Mouse (Mus musculus) limb, embryonic 12.5 days (tissue): ENCODE results near the gene Sox1. TPM values are rescaled to one million over a fixed set of nuclear protein-coding genes. Genes with fewer than 3 reads are reported as not detected.

Experiments used
- ATAC-seq: fragments of 200-750 bp; cut with Nextera tagmentation; 2 replicates; pipeline ENCODE4 v1.8.0; 2017; ENCODE audit warnings: low read depth, moderate TSS enrichment; ENCODE audit not compliant: insufficient number of reproducible peaks, insufficient read depth, low FRiP score, low TSS enrichment
- H3K27ac ChIP-seq: fragments of 300-500 bp; sonication (generic); 2 replicates; pipeline ENCODE4 v1.5.1; 2016; ENCODE audit warnings: mild to moderate bottlenecking, moderate library complexity
- H3K27me3 ChIP-seq: fragments of 300-500 bp; sonication (generic); 2 replicates; pipeline ENCODE4 v1.6.1; 2016; ENCODE audit warnings: mild to moderate bottlenecking, moderate library complexity
- H3K36me3 ChIP-seq: fragments of 300-500 bp; sonication (generic); 2 replicates; pipeline ENCODE4 v1.6.1; 2016; ENCODE audit warnings: mild to moderate bottlenecking, moderate library complexity
- H3K4me1 ChIP-seq: fragments of 300-500 bp; sonication (generic); replicated peaks from 2 replicates; pipeline ENCODE4 v1.6.1; 2016
- H3K4me2 ChIP-seq: fragments of 300-500 bp; sonication (generic); 2 replicates; pipeline ENCODE4 v1.6.1; 2016; ENCODE audit warnings: mild to moderate bottlenecking, moderate library complexity
- H3K4me3 ChIP-seq: fragments of 300-500 bp; sonication (generic); replicated peaks from 2 replicates; pipeline ENCODE4 v1.5.1; 2016; ENCODE audit warnings: mild to moderate bottlenecking
- H3K9ac ChIP-seq: fragments of 300-500 bp; sonication (generic); replicated peaks from 2 replicates; pipeline ENCODE4 v1.6.1; 2016; ENCODE audit warnings: mild to moderate bottlenecking, moderate library complexity
- H3K9me3 ChIP-seq: fragments of 300-500 bp; sonication (generic); 2 replicates; pipeline ENCODE4 v1.6.1; 2016; ENCODE audit warnings: mild to moderate bottlenecking, moderate library complexity
- WGBS: fragments of 180-500 bp; shearing (Covaris S2); methylation state at CpG from one replicate; pipeline ENCODE4 v1.1.7; 2016; 5-methylcytosine and 5-hydroxymethylcytosine counted together
- polyA plus RNA-seq: library from polyadenylated mRNA; unstranded; fragments of >200 nt; fragmentation: Nextera tagmentation; extraction: Ambion mirVana; gene quantifications from 2 replicates; pipeline ENCODE4 v1.2.1, GENCODE M21; 2016

Gene Sox1
- polyA plus RNA-seq, 1 experiment from 2014 or later = not detected

- peaks cover 37% of the 10 kb centered on the region for H3K4me1 ChIP-seq
- no peak overlapping the region for H3K9ac ChIP-seq
- H3K36me3 ChIP-seq = no peaks in the 10 kb centered on the region
- no peaks in the 10 kb centered on the region for H3K9me3 ChIP-seq
- no peak overlapping the region for H3K4me3 ChIP-seq
- 2% methylated on average over 5 of the region's 5 CpGs for WGBS
- ATAC-seq = no peak
- H3K4me2 ChIP-seq = no peak overlapping the region
- peaks cover 94% of the 10 kb centered on the region for H3K27me3 ChIP-seq
- H3K27ac ChIP-seq = no peak overlapping the region
These were observed 4.5 kb downstream of the Sox1 start for GRCm38 (mm10) chr8:12399421-12400205.

GRCm38 (mm10) chr8:12400611-12401390 is 5.7 kb downstream of the Sox1 start:
- Histone ChIP-seq H3K4me2 (peak overlapping the region; percentile 35), H3K4me3 (peak overlapping the region; percentile 17), H3K9ac (no peak overlapping the region), H3K27me3 (peaks cover 90% of the 10 kb centered on the region), H3K9me3 (no peaks in the 10 kb centered on the region), H3K4me1 (peaks cover 27% of the 10 kb centered on the region), H3K36me3 (no peaks in the 10 kb centered on the region), H3K27ac (no peak overlapping the region)
- WGBS = under 1% methylated on average over 44 of the region's 44 CpGs
- ATAC-seq = 0 out of 2 replicates have a peak, but pooled peaks have one; percentile 16

DNA sequence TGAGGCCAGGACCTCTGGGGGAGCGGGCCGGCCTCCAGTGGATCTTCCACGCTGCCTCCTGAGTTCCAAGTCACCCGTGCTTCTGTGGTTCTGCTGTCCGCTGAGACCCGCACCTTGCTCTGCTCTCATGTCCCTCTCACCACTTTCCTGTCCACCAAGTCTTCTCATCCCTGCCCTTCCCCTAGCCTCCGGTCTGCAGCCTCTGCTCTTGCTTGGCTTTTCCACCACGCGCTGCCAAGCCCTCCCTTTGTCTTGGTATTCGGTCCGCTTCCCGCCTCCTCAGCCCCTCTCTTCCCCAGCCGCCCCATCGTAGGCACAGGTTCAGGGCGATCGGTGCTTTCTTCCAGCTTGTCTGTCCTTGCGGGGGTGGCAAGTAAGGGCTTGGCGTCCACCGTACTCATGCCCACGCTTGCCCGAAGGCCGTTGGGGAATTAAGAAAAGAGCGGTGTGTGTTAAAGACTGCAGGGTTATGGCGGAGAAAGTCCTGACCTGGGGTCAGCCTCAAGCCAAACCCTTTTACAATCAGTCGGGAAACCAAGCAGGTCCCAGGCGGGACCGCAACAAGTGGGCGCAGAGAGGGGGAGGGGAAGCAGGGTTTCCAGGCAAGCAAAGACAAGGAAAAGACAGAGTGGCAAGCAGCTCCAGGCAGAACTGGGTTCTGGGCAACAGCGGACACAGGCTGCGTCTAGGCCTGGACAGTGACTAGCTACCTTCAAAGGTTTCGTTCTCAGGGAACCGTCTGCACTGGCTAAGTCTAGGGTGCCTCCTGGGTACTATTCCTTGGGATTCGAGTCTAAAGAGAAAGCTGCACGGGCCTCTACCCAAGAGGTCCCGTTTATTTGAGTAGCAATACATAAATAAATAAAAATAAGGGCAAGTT is 6.5 kb downstream of the Sox1 start:
- Histone ChIP-seq H3K27me3 (peaks cover 90% of the 10 kb centered on the region), H3K4me2 (peak overlapping the region; percentile 35), H3K9me3 (no peaks in the 10 kb centered on the region), H3K36me3 (no peaks in the 10 kb centered on the region), H3K4me1 (peaks cover 24% of the 10 kb centered on the region), H3K9ac (no peak overlapping the region), H3K4me3 (peak overlapping the region; percentile 17), H3K27ac (no peak overlapping the region)
- no peak for ATAC-seq
- under 1% methylated on average over 35 of the region's 35 CpGs for WGBS

DNA sequence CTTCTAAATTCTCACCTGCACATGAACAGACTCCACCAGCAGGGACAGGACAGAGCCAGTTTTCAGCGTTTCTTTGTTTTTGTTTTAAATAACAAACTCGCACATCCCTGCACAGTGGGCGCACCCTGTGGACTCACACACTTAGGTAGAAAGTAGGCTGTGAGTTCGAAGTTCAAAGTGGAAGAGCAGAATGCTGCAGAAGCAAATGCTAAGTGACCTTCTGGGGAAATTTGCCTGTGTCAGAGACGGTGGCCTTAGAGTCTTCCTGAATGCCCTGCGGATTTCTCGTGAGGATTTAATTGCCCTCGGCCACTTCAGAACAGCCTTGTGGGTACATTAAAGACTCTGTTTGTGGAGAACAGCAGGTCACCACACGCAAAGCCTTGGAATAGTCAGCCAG is 7.6 kb downstream of the Sox1 start:
- no peaks in the 10 kb centered on the region for H3K9me3 ChIP-seq
- no peak for ATAC-seq
- no peak overlapping the region for H3K4me2 ChIP-seq
- H3K27ac ChIP-seq = no peak overlapping the region
- H3K4me1 ChIP-seq = peaks cover 16% of the 10 kb centered on the region
- H3K4me3 ChIP-seq = no peak overlapping the region
- no peaks in the 10 kb centered on the region for H3K36me3 ChIP-seq
- WGBS = 3% methylated on average over 9 of the region's 9 CpGs
- H3K9ac ChIP-seq = no peak overlapping the region
- H3K27me3 ChIP-seq = peaks cover 88% of the 10 kb centered on the region

- Histone ChIP-seq H3K4me2 (no peak overlapping the region), H3K27ac (no peak overlapping the region), H3K27me3 (peaks cover 79% of the 10 kb centered on the region), H3K4me3 (no peak overlapping the region), H3K36me3 (no peaks in the 10 kb centered on the region), H3K9me3 (no peaks in the 10 kb centered on the region), H3K4me1 (no peaks in the 10 kb centered on the region), H3K9ac (no peak overlapping the region)
- no peak for ATAC-seq
- WGBS = 18% methylated on average over 10 of the region's 10 CpGs
These were observed 12.9 kb downstream of the Sox1 start for GRCm38 (mm10) chr8:12408020-12408419.

GRCm38 (mm10) chr8:12409976-12410375 is 14.9 kb downstream of the Sox1 start:
- Histone ChIP-seq H3K4me1 (no peaks in the 10 kb centered on the region), H3K27ac (no peak overlapping the region), H3K4me2 (no peak overlapping the region), H3K9ac (no peak overlapping the region), H3K27me3 (peaks cover 72% of the 10 kb centered on the region), H3K36me3 (no peaks in the 10 kb centered on the region), H3K4me3 (no peak overlapping the region), H3K9me3 (no peaks in the 10 kb centered on the region)
- WGBS = 55% methylated on average over 3 of the region's 3 CpGs
- no peak for ATAC-seq

DNA sequence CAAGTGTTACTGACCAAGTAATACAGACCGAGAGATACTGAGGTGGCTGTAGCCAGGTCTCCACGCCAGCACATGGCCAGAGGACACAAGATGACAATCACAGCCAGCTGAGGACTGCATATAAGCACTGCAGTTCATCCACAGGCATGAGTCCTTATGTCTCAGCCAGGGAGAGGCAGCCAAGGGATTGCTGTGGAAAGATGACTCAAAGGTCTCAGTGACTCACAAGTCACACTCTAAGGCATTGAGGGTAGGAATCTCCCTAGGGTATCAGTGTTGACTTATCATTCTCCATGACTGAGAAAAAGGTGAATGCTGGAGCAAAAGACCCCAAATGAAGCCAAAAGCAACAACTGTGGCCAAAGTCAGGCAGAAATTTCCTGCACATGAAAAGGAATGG is 22.0 kb downstream of the Sox1 start:
- Histone ChIP-seq H3K9ac (no peak overlapping the region), H3K9me3 (no peaks in the 10 kb centered on the region), H3K27me3 (peaks cover 55% of the 10 kb centered on the region), H3K4me2 (no peak overlapping the region), H3K4me3 (no peak overlapping the region), H3K4me1 (no peaks in the 10 kb centered on the region), H3K27ac (no peak overlapping the region), H3K36me3 (no peaks in the 10 kb centered on the region)
- WGBS = 87% methylated on average over 2 of the region's 2 CpGs
- no peak for ATAC-seq

DNA sequence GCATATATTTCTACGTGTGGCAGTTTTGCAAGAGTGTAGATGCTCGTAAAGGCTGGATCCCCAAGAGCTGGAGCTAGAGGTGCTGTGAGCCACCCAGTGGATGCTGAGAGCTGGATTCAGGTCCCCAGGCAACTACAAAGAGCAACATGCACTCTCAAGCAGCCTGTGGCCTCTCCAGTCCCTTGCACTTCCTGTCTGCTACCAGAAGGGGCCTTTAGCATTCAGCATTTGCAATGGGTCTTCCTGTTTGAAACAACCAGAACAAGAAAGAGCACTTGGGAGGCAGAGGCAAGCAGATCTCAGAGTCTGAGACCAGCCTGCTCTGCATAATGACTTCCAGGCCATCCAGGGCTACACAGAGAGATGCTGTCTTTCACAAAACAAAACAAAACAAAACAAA is 25.4 kb downstream of the Sox1 start:
- no peak overlapping the region for H3K27ac ChIP-seq
- H3K36me3 ChIP-seq = no peaks in the 10 kb centered on the region
- H3K9me3 ChIP-seq = no peaks in the 10 kb centered on the region
- H3K4me3 ChIP-seq = no peak overlapping the region
- no peak overlapping the region for H3K4me2 ChIP-seq
- H3K4me1 ChIP-seq = no peaks in the 10 kb centered on the region
- H3K9ac ChIP-seq = no peak overlapping the region
- peaks cover 72% of the 10 kb centered on the region for H3K27me3 ChIP-seq
- 61% methylated on average over 2 of the region's 2 CpGs for WGBS
- ATAC-seq = no peak

- Histone ChIP-seq H3K27me3 (peaks cover 94% of the 10 kb centered on the region), H3K9ac (no peak overlapping the region), H3K36me3 (no peaks in the 10 kb centered on the region), H3K27ac (no peak overlapping the region), H3K4me1 (peaks cover 29% of the 10 kb centered on the region), H3K4me2 (no peak overlapping the region), H3K4me3 (no peak overlapping the region), H3K9me3 (no peaks in the 10 kb centered on the region)
- no peak for ATAC-seq
- WGBS = 89% methylated on average over 8 of the region's 8 CpGs
These were observed 30.8 kb downstream of the Sox1 start for GRCm38 (mm10) chr8:12425906-12426305.

DNA sequence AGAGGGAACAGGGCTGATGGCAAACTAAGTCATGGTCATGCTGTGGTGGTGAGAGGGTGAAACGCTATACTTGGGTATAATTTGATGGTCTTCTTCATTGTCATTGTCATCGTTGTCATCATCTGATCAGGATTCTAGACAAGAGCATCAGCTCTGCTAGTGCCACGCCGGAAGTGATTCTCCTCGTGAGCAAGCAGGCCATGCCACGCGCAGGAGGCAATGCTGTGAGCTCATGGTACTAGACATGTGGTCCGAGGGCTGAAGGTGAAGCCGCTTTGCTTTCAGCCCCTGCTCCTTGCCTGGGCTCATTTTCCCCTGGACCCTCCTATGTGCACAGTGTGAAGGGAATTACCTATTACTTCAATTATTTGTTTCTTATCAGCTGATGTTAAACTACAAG is 32.3 kb downstream of the Sox1 start:
- H3K9ac ChIP-seq = no peak overlapping the region
- no peak overlapping the region for H3K27ac ChIP-seq
- H3K9me3 ChIP-seq = no peaks in the 10 kb centered on the region
- H3K27me3 ChIP-seq = peaks cover 98% of the 10 kb centered on the region
- ATAC-seq = no peak
- H3K4me3 ChIP-seq = no peak overlapping the region
- H3K4me2 ChIP-seq = no peak overlapping the region
- H3K36me3 ChIP-seq = no peaks in the 10 kb centered on the region
- peaks cover 35% of the 10 kb centered on the region for H3K4me1 ChIP-seq
- WGBS = 78% methylated on average over 9 of the region's 9 CpGs
